ENCODE assay signal across 12 mouse cellular contexts in genomic region chr4:89428465-89428864, GRCm38 (mm10).
DNase-seq lines count a peak whose midpoint lies in the region; ATAC-seq and TF ChIP-seq lines count a peak whose summit lies in the region.
"Had no signal": no experiment of that assay in that cellular context is flagged by ENCODE, and none has a peak within 500 bp of the region (broad histone marks: within the 10 kb centered on the region; RNA-seq: fewer than 3 reads in every experiment).

No protein-coding gene starts in this region.

- no peak for TF ChIP-seq CTCF in thymus, adult 2 months (IDR thresholded peaks at IDR 0.05; ENCODE audit: borderline replicate concordance, control insufficient read depth, extremely low read depth, insufficient read depth, low read length, poor library complexity)

- no peaks in the 10 kb centered on the region for H3K9me3 ChIP-seq in heart, embryonic 13.5 days
- no peaks in the 10 kb centered on the region for H3K9me3 ChIP-seq in liver, embryonic 11.5 days (ENCODE audit: control insufficient read depth, low read length)
- no peaks in the 10 kb centered on the region for H3K9me3 ChIP-seq in intestine, embryonic 14.5 days (ENCODE audit: control insufficient read depth, low read length)
- H3K9me3 ChIP-seq: embryonic facial prominence, embryonic 15.5 days; midbrain, embryonic 12.5 days had no signal

- intact Hi-C loops in heart, postnatal 10 days (cut with DNase I) = loop anchor here (5.0 kb wide), 1 partner anchor 94 kb away; no protein-coding TSS in a partner anchor

- no peak overlapping the region for H3K9ac ChIP-seq in heart, embryonic 13.5 days
- no peak overlapping the region for H3K9ac ChIP-seq in liver, embryonic 11.5 days (ENCODE audit: low read depth, low read length)
- no peak overlapping the region for H3K9ac ChIP-seq in intestine, embryonic 14.5 days (ENCODE audit: low read length)
- H3K9ac ChIP-seq: embryonic facial prominence, embryonic 15.5 days; midbrain, embryonic 12.5 days had no signal

- H3K4me2 ChIP-seq in heart, embryonic 13.5 days = no peak overlapping the region
- H3K4me2 ChIP-seq in liver, embryonic 11.5 days = no peak overlapping the region
- no peak overlapping the region for H3K4me2 ChIP-seq in intestine, embryonic 14.5 days (ENCODE audit: low read length)
- H3K4me2 ChIP-seq: embryonic facial prominence, embryonic 15.5 days; midbrain, embryonic 12.5 days had no signal

- no peak for DNase-seq in heart, postnatal 10 days
- DNase-seq in liver, embryonic 11.5 days (ENCODE audit: low spot score) = no peak
- no peak for DNase-seq in liver
- DNase-seq in intestine, embryonic 14.5 days (ENCODE audit: low spot score) = no peak
- no peak for DNase-seq in kidney, adult 9 months
- DNase-seq in thymus, adult 2 months = no peak

- WGBS in heart, embryonic 13.5 days = 62% methylated on average over 1 of the region's 1 CpGs
- 56% methylated on average over 1 of the region's 1 CpGs for WGBS in liver, embryonic 11.5 days
- WGBS in intestine, embryonic 14.5 days = 55% methylated on average over 1 of the region's 1 CpGs
- WGBS in thymus, adult 2 months = 66% methylated on average over 1 of the region's 1 CpGs

- no peaks in the 10 kb centered on the region for H3K36me3 ChIP-seq in heart, embryonic 13.5 days
- no peaks in the 10 kb centered on the region for H3K36me3 ChIP-seq in liver, embryonic 11.5 days (ENCODE audit: control insufficient read depth, insufficient read depth, low read length)
- H3K36me3 ChIP-seq in intestine, embryonic 14.5 days (ENCODE audit: control insufficient read depth, insufficient read depth, low read length) = no peaks in the 10 kb centered on the region
- no peaks in the 10 kb centered on the region for H3K36me3 ChIP-seq in thymus, adult 2 months (ENCODE audit: control insufficient read depth, insufficient read depth, low read length)
- H3K36me3 ChIP-seq: embryonic facial prominence, embryonic 15.5 days; midbrain, embryonic 12.5 days had no signal

- TF ChIP-seq POLR2A in thymus, adult 2 months (IDR thresholded peaks at IDR 0.05; ENCODE audit: control insufficient read depth, extremely low read depth, insufficient read depth, low read length, poor library complexity) = no peak

- no peaks in the 10 kb centered on the region for H3K27me3 ChIP-seq in heart, embryonic 13.5 days (replicated peaks)
- no peaks in the 10 kb centered on the region for H3K27me3 ChIP-seq in liver, embryonic 11.5 days (replicated peaks; ENCODE audit: control insufficient read depth, insufficient read depth, low read length)
- H3K27me3 ChIP-seq in intestine, embryonic 14.5 days (replicated peaks; ENCODE audit: control insufficient read depth, insufficient read depth, low read length) = no peaks in the 10 kb centered on the region
- H3K27me3 ChIP-seq in thymus, adult 2 months (ENCODE audit: control insufficient read depth, insufficient read depth, low read length) = no peaks in the 10 kb centered on the region
- H3K27me3 ChIP-seq: embryonic facial prominence, embryonic 15.5 days; midbrain, embryonic 12.5 days had no signal

- no peak overlapping the region for H3K4me3 ChIP-seq in heart, embryonic 13.5 days
- no peak overlapping the region for H3K4me3 ChIP-seq in liver, embryonic 11.5 days (ENCODE audit: low read depth, low read length)
- no peak overlapping the region for H3K4me3 ChIP-seq in intestine, embryonic 14.5 days (ENCODE audit: low read depth, low read length)
- no peak overlapping the region for H3K4me3 ChIP-seq in thymus, adult 2 months (ENCODE audit: control insufficient read depth, insufficient read depth, low read length)
- H3K4me3 ChIP-seq: embryonic facial prominence, embryonic 15.5 days; midbrain, embryonic 12.5 days had no signal

- ATAC-seq in heart, embryonic 13.5 days (ENCODE audit: extremely low read depth, insufficient number of reproducible peaks, low FRiP score, low TSS enrichment) = no peak
- ATAC-seq in liver, embryonic 11.5 days (replicated peaks; ENCODE audit: low FRiP score) = 0 out of 2 replicates have a peak, but pooled peaks have one; percentile 47
- ATAC-seq in intestine, embryonic 14.5 days (replicated peaks; ENCODE audit: low FRiP score, low TSS enrichment, low read depth) = peak; percentile 73
- 0 out of 2 replicates have a peak, but pooled peaks have one; percentile 50 for ATAC-seq in megakaryocyte-erythroid progenitor cell, adult 5-6 weeks (replicated peaks; ENCODE audit: low FRiP score, low TSS enrichment, poor library complexity, severe bottlenecking)
- ATAC-seq: activated CD4-positive, CD25-positive, alpha-beta regulatory T cell, adult 4 months had no signal

- peak overlapping the region; percentile 61 for H3K27ac ChIP-seq in heart, embryonic 13.5 days (replicated peaks)
- H3K27ac ChIP-seq in liver, embryonic 11.5 days (ENCODE audit: low read depth, low read length) = no peak overlapping the region
- peak overlapping the region; percentile 51; the same call in 1 of the 2 replicates for H3K27ac ChIP-seq in intestine, embryonic 14.5 days (ENCODE audit: low read depth)
- H3K27ac ChIP-seq in thymus, adult 2 months (ENCODE audit: control insufficient read depth, insufficient read depth, low read length) = no peak overlapping the region
- H3K27ac ChIP-seq: embryonic facial prominence, embryonic 15.5 days; kidney, postnatal 0 days; midbrain, embryonic 12.5 days had no signal

- peaks cover 16% of the 10 kb centered on the region for H3K4me1 ChIP-seq in heart, embryonic 13.5 days
- H3K4me1 ChIP-seq in liver, embryonic 11.5 days (replicated peaks; ENCODE audit: control insufficient read depth, insufficient read depth, low read length) = no peaks in the 10 kb centered on the region
- H3K4me1 ChIP-seq in intestine, embryonic 14.5 days (replicated peaks; ENCODE audit: control insufficient read depth, insufficient read depth, low read length) = peaks cover 5% of the 10 kb centered on the region
- H3K4me1 ChIP-seq in thymus, adult 2 months (replicated peaks; ENCODE audit: control insufficient read depth, insufficient read depth, low read length) = no peaks in the 10 kb centered on the region
- H3K4me1 ChIP-seq: embryonic facial prominence, embryonic 15.5 days; midbrain, embryonic 12.5 days had no signal

Comparison
In these comparisons a context has a peak if more than half of its experiments do, and no peak if none do; other contexts are left out.
1. H3K27ac ChIP-seq: peak in heart, embryonic 13.5 days (single experiment) and intestine, embryonic 14.5 days (single experiment); none in liver, embryonic 11.5 days (single experiment) and thymus, adult 2 months (single experiment).